Mouse (Mus musculus) splenic B cell, adult 2 months (primary cell): Measurements from ENCODE around the gene Ess2.

Experiments used
- DNase-seq: peaks from one replicate; pipeline ENCODE4 v3.0.0-alpha.2; 2011; ENCODE audit warnings: low read depth, low spot score
- H3K27me3 ChIP-seq: 2 replicates; pipeline ENCODE4 v1.6.1; 2012; ENCODE audit warnings: mild to moderate bottlenecking, low read length, moderate library complexity, mixed read lengths; ENCODE audit not compliant: control insufficient read depth, poor library complexity, insufficient read depth, severe bottlenecking
- H3K36me3 ChIP-seq: 2 replicates; pipeline ENCODE4 v1.6.1; 2012; ENCODE audit warnings: mild to moderate bottlenecking, low read length, moderate library complexity, mixed read lengths; ENCODE audit not compliant: control insufficient read depth, poor library complexity, insufficient read depth, severe bottlenecking

Ess2 gene

DNA sequence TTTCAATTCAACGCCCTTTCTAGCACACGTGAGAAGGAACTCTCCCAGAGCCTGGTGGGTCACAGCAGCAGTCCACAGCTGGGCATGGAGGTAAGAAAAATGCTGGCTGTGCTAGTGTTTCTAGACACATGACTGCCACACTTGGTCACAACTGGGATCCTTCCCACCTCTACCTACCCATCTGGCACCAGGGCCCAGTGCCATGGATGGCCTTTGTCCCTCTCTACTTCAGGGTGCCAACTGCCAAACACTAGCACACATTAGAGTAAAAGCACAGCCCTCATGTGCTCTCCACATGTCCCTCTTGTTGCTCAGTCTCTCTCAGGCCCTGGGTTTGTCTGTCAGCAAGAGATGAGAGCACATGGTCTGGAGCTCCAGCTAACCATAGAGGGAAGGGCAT is 18.5 kb upstream of the Ess2 start:
- DNase-seq: no peak
- Histone ChIP-seq H3K36me3 (peaks cover 2% of the 10 kb centered on the region; the same call in 1 of the 2 replicates), H3K27me3 (no peaks in the 10 kb centered on the region)

DNA sequence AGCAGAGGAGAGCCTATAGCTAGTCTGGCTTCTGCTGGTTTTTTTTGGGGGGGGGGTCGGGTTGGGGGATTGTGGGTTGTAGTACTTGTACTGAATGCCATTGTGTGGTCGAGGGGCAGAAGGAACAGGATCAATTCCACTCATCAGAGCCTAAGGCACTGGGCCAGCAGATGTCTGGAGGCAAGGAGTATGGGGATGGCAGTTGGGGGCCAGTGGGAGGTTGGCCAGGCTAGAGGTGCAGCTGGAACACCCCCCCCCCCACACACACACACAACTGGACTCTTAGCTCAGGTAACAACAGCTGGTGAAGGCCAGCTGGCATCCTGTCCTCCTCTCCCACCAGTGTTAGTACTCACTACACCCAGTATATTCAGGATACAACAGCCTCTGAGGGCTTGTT is 18.1 kb upstream of the Ess2 start:
- DNase-seq: no peak

DNA sequence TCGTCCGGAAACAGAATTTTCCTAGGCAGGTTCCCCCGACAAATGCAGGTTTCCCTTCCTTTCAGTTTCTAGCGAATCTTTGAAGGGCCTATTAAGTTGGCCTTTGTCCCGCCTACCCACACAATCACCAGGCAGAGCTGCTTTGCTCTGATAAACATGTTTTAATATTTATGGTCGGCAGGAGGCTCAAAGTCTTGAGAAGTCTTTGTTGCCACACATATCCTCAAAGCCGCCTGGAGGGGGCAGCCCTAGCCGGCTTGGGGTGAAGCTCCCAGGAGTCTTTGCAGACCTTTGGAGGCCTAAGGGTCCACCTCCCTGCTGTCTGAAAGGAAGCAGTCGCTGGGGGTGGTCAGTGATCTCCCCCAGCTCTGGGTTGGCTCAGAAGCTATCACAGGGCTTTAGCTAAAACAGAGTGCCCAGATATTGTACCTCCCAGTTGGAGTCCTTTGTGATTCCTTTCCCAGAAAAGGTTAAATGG is 17.5 kb upstream of the Ess2 start:
- DNase-seq: peak; percentile 91
- Histone ChIP-seq H3K27me3 (no peaks in the 10 kb centered on the region), H3K36me3 (peaks cover 2% of the 10 kb centered on the region; the same call in 1 of the 2 replicates)

More for the DNA sequence above, 18.1 kb upstream of the Ess2 start:
- Histone ChIP-seq H3K27me3 (no peaks in the 10 kb centered on the region), H3K36me3 (peaks cover 2% of the 10 kb centered on the region; the same call in 1 of the 2 replicates)

DNA sequence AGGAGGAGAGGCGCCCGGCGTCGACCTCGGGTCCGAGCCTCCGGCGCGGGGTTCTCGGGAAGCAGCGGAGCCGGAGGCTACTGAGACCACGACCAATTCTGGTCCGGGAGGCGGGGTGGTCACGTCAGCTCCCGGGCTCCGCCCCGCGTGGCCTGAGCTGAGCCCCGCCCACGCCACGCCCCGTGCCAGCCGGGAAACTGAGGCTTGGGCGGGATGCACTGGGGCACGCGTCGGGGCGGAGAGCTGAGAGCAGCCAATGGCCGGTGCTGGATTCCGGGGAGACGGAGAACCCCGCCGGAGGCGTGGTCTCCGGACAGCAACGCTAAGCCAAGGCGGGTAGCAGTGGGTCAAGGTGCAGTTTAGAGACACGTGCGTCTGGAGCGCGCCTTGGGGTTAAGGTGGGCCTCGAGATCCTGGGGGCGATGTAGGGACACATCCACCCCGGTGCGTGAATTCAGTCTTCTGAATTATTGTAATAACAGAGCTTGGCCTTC is 17.0 kb upstream of the Ess2 start, which contains the start of gene Slc25a1:
Slc25a1 (minus strand) TSS at position 133 of the 494 bp plus-strand sequence.
- H3K36me3 ChIP-seq: peaks cover 2% of the 10 kb centered on the region; the same call in 1 of the 2 replicates
- H3K27me3 ChIP-seq: no peaks in the 10 kb centered on the region
- DNase-seq: peak; percentile 64

DNA sequence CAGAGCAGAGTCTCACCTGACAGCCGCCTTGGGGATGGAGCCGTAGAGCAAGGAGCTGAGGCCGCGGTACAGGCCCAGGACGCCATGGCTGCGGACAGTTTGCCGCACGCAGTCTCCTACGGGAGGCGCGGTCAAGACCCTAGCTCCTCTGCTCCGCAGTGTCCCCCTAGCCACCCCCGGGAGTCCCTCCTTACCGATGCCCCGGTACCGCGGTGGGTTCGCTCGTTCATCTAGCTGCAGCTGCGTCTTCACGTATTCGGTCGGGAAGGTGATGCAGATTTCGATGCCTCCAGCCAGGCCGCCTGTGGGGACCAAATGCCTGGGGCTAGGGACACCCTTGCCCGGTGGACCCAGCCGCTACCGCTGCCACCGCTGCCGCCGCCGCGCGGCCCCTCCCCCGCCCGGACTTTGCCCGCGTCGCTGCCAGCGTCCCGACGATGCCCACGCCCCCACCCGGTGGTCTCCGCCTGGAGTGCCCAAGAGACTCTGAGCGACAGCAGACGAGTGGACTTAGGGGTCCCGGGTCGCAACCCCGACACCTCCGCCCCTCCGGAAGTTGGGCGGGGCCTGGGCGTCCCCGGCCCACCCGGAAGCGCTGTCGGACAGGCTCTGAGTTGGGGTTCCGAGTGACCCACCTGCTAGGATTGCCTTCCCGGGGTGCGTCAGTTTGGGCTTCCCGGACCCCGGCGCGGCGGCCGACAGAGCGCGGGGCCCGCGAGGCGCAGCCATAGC is 16.4 kb upstream of the Ess2 start:
- Histone ChIP-seq H3K36me3 (peaks cover 2% of the 10 kb centered on the region; the same call in 1 of the 2 replicates), H3K27me3 (no peaks in the 10 kb centered on the region)
- DNase-seq: peak; percentile 33

DNA sequence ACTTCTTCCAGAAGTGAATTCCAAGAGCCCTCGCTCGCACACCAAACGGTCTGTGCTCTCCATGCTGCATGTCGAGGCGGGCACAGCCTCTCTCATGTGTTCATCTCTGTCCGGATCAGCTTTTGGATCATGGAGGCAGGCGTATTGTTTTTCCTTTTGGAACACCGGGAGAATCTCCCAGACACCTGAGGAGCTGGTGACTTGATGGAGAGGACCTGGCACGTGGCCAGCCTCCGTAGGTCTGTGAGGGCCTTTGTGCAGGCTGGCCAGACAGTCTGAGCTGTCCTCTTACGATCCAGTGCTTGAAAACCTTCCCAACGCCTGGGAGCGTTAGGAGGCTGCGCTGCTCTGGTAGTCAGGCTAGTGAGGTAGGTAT is 11.0 kb upstream of the Ess2 start:
- Histone ChIP-seq H3K27me3 (no peaks in the 10 kb centered on the region), H3K36me3 (peaks cover 2% of the 10 kb centered on the region; the same call in 1 of the 2 replicates)
- DNase-seq: no peak

DNA sequence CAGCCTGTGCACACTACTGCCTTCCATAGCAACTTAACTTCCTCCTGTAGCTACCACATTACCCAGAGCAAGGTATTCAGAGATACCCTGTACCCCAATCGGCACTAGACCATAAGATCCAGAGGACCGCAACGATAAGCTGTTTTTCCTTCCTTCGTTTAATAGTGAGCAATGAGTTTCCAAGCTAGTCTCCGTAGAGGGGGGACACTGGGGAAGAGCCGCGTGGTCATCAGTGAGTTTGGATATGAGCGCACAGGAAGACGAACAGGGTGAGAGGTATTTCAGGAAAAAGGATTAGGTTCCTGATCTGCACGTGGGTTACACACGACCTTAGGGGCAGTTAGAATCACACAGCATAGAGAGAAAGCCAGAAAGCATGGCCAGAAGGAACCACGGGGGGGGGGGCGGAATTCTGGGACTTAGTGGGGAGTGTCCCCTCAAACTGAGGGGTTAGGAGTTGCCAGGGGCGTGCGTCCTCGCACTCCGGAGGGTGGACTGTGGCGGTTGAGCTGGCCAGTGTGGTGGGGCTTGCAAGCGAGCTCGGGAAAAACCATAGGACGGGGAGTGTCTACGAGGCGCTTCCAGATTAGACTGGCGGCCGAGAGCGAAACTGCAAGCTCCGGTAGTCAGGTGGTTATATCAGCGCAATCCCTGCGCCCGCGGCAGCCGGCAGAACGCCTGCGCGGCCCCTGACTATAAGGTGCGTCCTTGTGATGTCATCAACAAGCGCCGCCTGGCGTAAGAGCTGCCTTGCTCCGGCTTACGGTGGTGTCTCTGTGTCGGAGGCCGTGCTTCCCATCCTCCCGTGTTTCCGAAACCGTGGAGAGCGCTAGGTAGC is 10.4 kb upstream of the Ess2 start:
- DNase-seq: peak; percentile 97
- Histone ChIP-seq H3K27me3 (no peaks in the 10 kb centered on the region), H3K36me3 (peaks cover 2% of the 10 kb centered on the region; the same call in 1 of the 2 replicates)

DNA sequence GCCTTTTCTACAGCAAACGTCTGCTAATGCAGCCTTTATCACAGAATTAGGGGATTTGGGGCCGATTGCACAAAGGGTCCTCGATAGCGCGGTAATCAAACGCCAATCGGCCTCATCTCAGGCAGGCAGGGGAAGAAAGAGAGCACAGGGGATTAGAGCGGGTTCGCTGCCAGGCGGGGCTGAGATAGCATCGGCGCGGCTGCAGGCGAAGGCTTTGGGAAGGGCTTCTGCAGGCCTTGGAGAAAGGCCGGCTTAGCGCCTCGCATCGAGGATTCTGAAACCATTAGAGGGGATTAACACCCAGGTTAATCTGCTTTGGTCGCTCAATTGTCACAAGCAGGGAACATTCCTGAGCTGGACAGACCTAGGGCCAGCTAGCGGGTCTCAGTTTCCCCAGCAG is 9.4 kb upstream of the Ess2 start:
- DNase-seq: no peak
- Histone ChIP-seq H3K27me3 (no peaks in the 10 kb centered on the region), H3K36me3 (no peaks in the 10 kb centered on the region; the same call in 1 of the 2 replicates)

DNA sequence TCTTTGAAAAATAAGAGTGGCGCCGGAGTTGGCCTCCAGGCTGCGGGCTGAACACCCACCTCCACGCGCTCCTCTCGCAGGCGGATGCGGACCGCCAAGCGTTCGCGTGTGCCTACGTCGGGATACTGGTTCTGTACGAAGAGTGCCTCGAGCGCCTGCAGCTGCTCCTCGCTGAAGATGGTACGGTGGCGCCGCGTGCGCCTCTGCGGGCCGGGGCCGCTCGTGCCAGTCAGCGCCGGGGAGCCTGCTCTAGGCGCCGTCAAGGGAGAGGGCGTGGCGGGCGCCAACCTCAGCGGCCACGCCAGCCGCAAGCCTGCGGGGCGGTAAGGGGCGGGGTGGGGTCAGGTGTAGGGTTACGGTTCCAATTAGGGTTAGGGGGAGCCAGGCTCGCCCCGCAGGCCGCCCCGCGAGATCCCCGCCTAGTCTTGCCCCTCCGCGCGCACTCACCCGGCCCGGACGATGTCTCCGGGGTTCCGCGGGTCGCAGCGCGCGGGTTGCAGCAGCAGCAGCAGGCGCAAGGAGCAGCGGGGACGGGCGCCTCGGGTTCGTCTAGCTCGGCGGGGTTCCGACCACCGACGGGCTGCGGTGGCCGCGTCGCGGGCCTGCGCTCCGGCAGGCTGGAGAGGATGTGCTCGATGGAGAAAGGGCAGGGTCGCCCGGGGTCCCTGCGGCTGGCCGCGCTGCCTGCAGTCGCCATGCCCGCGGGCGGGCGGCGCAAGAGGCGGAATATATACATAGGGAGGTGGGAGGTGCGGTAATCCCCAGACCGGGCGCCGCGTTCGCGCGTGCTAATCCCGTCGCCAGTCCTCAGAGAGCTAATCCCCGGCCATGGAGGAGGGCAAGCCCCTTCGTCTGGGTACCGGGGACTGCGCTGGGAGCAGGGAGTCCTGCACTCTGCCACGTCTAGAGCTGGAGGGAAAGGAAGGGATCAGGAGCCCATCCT is 3.4 kb upstream of the Ess2 start, which contains the start of gene Gsc2:
Gsc2 (minus strand) TSS at position 753 of the 943 bp plus-strand sequence.
- Histone ChIP-seq H3K36me3 (no peaks in the 10 kb centered on the region), H3K27me3 (no peaks in the 10 kb centered on the region; the same call in 1 of the 2 replicates)
- peak; percentile 34 for DNase-seq

DNA sequence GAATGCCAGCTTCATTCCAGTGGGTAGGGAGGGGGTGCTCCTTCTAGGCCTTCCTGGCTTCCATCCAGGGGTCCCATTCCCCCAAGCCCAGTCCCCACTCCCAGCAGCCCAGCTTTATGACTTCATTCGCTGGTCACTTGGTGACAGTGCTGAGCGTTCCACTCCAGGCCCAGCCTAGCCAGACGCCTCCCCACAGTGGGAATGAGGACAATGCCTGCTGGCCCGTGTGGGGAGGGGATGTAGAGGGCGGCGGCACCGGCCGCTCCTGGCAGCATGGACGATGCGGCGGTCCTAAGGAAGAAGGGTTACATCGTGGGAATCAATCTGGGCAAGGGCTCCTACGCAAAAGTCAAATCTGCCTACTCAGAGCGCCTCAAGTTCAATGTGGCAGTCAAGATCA is 12.7 kb downstream of the Ess2 start, which contains the start of the genes Dgcr2 and Tssk2:
Dgcr2 (minus strand) TSS at position 101 of the 400 bp plus-strand sequence.
Tssk2 (plus strand) TSS at position 176 of the 400 bp plus-strand sequence.
- Histone ChIP-seq H3K36me3 (peaks cover 4% of the 10 kb centered on the region), H3K27me3 (no peaks in the 10 kb centered on the region)
- DNase-seq: no peak

DNA sequence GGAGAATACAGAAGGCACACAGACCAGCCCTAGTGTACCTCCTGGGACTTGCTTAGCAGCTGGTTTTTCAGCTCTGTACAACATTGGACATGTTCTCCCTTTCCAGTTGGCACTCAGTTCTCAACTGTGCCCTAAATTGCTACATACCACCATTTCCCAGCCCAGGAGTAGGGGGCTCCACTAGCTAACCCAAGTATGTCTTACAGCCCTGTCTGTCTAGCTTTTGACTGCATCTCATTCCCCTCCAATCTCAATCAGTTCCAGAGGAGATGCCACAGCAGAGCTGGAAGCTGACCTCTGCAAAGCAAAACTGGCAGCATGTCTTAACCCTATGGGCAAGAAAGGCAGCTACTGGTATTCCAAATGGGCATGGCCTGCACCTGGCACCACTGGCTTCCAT is 15.1 kb downstream of the Ess2 start:
- H3K27me3 ChIP-seq: no peaks in the 10 kb centered on the region
- no peaks in the 10 kb centered on the region; the same call in 1 of the 2 replicates for H3K36me3 ChIP-seq
- no peak for DNase-seq

DNA sequence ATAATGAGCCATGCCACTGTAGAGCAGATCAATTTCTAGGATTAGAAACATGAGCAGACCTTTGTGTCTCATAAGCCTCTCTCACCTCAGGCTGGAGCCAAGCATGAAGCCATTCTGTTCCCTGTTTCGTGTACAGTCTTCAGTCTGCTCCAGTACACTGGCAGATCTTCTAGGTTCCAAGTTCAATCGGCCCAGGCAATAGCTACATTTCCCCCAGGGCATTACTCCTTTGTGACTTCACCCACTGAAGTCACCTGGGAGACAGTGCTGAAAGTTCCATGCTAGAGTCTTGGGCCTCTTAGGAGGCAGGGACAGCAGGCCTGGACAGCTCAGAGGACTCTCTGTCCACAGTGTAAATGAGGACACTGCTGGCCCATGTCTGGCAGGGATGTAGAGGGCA is 17.2 kb downstream of the Ess2 start, which contains the start of gene Tssk1:
Tssk1 (plus strand) TSS at position 301 of the 400 bp plus-strand sequence.
- no peak for DNase-seq
- H3K36me3 ChIP-seq: no peaks in the 10 kb centered on the region; the same call in 1 of the 2 replicates
- no peaks in the 10 kb centered on the region for H3K27me3 ChIP-seq

DNA sequence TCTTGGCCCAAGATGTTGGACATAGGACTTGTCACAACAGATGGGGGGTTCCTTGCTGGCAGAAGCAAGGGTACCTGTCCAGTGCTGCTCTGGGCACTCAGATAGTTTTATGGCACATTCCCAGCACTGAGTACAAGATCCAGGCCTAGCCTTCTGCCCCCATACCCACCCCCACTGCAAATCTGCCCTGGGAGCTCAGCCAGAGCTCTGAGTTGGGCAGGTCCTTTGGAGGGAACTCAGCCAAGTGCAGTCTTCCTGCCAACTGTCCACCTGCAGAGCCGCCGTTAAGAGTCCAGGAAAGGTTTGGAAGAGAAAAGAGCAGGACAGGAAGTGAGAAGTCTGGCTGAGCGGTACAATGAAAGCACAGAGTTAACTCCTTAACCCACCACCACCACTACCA is 18.5 kb downstream of the Ess2 start:
- DNase-seq: no peak
- Histone ChIP-seq H3K27me3 (no peaks in the 10 kb centered on the region), H3K36me3 (no peaks in the 10 kb centered on the region; the same call in 1 of the 2 replicates)
